Mouse (Mus musculus) ovary, postnatal 10 days (tissue): ENCODE measurements at regions not wholly inside any gene's neighbourhood (a gene's known extent, or its start where the extent isn't known, plus 50 kb on each side); places are given as distances from the start of the nearest gene placed in this dataset.

Source experiments
- DNase-seq: peaks from one replicate; pipeline ENCODE4 v3.0.0; 2022; ENCODE audit warnings: low spot score

- DNase-seq, result no peak
Observed at GRCm38 (mm10) chr15:60632789-60633456, 220.7 kb downstream of the Fam84b start.

DNA sequence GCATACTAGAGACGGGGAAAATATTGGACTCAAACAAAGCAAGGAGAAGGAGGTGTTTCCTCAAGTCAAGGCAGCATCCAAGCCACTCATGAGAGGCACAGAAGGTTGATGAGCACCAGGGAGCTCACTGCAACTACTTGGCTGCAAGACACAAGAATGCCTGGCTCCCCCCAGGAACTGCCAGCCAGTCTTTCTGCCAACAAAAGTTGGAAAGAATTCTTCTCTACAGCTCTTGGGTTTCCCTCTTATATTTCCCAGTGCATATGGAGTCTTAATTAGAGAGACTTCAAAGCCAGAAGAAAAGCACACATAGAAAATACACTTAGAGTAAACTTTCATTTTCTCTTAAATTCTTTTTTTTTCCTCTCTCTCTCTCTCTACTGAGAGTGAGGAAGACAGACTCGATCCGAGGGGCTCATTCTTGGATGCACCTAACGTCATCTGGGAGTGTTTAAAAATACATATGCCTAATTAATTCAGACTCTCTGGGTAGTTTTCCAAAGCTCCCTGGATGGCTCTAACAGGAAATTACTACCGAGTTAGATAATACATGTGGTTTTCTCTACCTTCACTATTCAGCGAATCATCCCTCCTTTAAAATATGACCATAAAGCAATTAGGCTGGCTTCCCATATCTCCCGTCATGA, 222.7 kb downstream of the Fam84b start:
- DNase-seq, result no peak

DNA sequence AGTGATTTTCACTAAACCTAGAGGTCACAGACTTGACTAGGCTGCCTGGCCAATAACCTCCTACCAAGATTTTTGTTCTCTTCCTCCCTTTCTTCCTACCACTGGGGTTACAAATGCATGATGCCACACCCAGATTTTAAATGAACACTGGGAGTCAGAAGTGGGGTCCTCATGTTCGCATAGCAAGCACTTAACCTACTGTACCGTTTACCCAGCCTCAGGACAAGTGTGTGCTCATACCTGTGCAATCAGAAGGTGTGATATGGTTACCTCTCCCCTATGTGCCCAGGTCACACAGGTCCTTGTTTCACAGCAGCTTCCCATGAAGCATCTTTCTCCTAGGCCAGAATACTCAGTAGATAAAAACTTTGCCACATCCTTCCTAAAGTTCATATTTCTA, 234.8 kb downstream of the Fam84b start:
- no peak for DNase-seq

GRCm38 (mm10) chr15:60617371-60617770, 236.2 kb downstream of the Fam84b start:
- no peak for DNase-seq

- DNase-seq, result no peak
Observed at GRCm38 (mm10) chr15:60601885-60602284, 251.7 kb downstream of the Fam84b start.

DNA sequence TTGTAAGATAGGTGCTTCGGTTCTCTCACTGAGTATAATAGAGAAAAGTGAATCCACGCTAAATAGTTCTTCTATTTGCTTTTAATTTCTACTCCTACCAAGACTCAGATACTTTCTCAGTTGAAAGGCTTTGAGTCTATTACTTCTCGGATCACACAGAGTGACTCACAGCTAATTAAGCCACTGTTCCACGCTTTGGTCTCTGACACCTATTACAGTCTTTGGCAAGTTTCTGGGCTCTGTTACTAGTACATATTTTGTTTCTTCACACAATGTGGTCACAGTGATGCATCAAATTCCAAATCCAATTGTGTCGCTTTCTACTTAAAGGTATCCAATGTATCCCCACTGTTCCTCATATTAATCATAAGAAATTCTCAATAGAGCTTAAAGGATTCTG, 276.5 kb downstream of the Fam84b start:
- no peak for DNase-seq

GRCm38 (mm10) chr15:60566267-60566666, 287.3 kb downstream of the Fam84b start:
- no peak for DNase-seq

DNA sequence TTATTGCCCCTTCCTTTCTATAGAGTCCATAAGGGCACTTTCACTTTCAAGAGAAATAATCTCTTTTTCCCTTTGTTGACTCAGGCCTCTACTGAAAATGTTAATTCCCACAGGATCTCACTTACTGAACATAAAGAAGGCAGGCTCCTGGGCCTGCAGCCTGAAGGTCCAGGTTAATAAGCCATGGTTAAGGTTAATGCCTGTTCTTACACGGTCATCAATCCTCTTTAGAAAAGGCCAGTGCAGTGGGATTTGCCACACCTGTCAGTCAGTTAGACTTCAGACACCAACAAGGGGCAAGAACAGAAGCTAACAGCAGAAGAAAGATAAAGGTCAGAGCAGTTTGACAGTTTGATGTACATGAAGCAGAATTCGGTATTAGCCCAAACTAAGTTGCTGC, 288.6 kb downstream of the Fam84b start:
- DNase-seq, result no peak

DNA sequence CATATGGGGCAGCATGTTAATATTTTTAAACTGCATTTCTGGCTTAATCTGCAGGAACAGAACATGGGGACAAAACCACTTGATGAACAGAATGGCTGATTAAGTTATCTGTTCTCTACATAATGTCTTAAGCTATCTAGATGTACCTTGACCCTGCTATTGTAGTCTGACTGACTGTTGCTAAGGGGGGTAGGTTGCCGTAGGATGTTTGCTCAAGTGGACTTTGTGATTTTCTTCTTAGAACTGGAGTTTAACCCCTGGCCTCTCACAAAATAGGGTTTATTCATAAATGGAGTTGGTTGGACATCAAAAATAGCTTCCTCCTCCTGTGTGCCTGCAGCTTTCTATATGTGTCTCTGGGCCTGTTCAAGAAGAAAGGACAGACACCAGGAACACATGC, 292.9 kb downstream of the Fam84b start:
- DNase-seq, result no peak

GRCm38 (mm10) chr15:60555691-60556090, 297.9 kb downstream of the Fam84b start:
- DNase-seq, result no peak

GRCm38 (mm10) chr15:60554587-60554986, 299.0 kb downstream of the Fam84b start:
- no peak for DNase-seq

- DNase-seq, result no peak
Observed at GRCm38 (mm10) chr15:60548045-60548444, 305.5 kb downstream of the Fam84b start.

GRCm38 (mm10) chr15:60537191-60537590, 316.4 kb downstream of the Fam84b start:
- DNase-seq, result no peak

GRCm38 (mm10) chr15:60534701-60535100, 318.9 kb downstream of the Fam84b start:
- DNase-seq, result no peak

GRCm38 (mm10) chr15:60516810-60517209, 336.8 kb downstream of the Fam84b start:
- no peak for DNase-seq

DNA sequence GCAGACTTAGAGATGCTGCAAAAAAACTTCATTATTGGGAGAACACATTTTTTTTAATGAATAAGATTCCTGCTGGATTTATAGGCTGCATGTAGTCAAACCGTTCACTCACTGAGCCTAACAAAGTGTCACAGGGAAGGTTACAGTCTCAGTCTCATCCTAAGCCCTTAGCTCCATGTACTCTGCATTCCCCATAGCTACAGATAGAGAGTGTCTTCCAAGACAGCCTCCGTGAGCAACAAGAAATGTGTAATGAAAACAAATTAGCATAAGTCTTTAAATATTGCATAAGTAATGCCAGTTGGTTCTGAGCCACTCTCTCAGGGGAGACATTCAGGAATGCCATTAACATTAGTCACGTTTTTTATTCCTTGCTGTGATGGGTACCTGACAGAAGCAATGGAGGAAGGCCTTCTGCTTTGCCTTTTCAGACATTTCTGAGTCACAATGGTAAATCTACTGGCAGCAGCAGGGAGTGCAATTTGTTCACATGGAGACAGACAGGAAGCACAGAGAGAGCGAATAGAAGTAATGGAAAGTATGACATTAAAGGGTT, 376.7 kb downstream of the Fam84b start:
- no peak for DNase-seq

- DNase-seq, result no peak
Observed at GRCm38 (mm10) chr15:60475086-60475485, 378.5 kb downstream of the Fam84b start.

DNA sequence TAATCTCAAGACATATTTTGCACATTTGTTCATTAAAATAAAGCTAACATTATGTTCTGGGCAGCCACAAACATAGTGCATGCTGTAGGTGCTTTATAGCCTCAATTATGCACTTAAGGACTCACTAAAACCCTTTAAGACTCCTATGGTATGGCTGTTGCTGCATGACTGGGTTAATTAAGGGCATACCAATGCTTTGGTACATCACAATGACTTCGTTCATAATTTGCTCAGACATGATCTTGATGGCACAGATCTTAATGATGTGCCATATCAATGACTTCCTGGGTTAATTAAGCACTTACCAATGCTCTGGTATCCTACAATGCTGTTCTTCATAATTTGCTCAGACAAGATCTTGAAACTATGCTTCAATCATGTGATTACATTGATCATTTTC, 415.5 kb upstream of the 4933412E24Rik start:
- DNase-seq, result no peak

- DNase-seq, result no peak
Observed at GRCm38 (mm10) chr15:60419081-60419480, 402.7 kb upstream of the 4933412E24Rik start.

DNA sequence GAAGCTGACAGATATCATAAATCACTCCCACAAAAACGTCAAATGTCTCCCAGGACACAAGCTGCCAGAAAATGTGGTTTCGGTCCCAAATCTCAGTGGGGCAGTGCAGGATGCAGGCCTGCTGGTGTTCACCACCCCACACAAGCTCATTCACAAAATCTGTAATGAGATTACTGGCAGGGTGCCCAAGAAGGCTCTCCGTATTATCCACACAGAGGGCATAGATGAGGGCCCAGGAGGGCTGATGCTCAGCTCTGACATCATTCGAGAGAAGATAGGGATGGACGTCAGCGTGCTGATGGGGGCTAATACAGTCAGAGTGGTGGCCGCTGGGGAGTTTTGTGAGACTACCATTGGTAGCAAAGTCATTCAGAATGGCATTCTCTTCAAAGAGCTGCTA, 375.9 kb upstream of the 4933412E24Rik start:
- DNase-seq, result no peak

DNA sequence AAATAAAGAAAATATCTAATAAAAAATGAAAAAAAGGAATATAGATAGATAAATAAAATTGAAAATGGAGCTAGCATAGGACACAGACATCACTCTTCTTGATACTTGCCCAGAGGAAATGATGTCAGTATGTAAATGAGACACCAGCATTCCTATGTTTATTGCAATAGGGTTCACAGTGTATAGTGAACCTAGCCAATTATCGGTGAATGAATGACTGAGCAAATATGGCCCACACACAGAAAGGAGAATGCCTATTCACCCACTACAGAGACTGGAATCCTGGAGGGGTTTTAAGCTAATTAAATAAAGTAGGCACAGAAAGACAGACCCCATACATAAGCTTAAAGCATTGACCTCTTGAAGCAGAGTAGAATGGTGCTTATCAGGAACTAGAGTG, 373.9 kb upstream of the 4933412E24Rik start:
- DNase-seq, result no peak

DNA sequence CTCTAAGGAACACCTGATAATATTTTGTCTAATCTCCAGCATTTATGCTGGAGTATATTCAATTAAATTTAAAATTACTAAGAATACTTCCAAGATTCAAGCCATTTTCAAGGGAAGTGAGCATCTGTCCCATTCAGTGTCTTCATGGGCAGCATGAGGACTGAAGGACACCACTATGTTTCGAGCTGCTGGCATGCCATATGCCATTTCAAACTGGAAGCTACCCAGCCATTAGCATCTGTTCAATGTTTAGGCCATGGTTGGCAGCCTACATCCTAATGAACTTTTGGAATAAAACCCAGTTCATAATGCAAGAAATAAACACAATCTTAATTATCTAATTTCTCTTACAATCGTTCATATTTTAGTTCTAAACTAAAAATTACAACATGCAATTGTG, 371.5 kb upstream of the 4933412E24Rik start:
- DNase-seq, result no peak
